ENCODE assay signal across 8 mouse cellular contexts in the genomic region with DNA sequence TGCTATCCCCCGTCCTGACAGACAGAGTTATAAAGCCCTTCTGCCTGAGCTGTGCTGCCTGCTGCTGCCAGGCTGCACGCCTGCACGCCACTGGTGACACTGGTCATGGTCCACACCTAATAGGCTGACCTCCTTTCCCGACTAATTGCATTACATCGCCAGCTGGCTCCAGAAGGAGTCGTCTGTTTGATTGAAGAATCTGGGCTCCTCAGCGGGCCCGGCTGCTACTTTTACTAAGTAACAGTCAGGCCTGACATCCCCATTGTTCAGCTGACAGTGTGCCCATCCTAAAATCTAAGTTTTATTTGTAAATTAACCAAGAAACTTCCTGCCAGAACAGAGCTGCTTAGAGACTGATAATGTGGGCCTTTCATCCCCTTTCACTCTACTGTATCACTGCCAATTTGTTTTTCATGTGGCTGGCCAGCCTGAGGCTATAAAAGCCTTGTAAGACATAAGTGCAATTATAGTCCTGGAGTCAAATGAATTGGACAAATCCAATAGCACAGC.
DNase-seq lines count a peak whose midpoint lies in the region; ATAC-seq and TF ChIP-seq lines count a peak whose summit lies in the region.

No protein-coding gene starts in this region.

- no peak overlapping the region for H3K27ac ChIP-seq in cerebellum, adult 2 months (ENCODE audit: insufficient read depth, low read length)
- H3K27ac ChIP-seq in midbrain, embryonic 14.5 days (replicated peaks; ENCODE audit: low read depth, low read length) = peak overlapping the region; percentile 66

- H3K36me3 ChIP-seq in midbrain, embryonic 14.5 days (ENCODE audit: control insufficient read depth, insufficient read depth, low read length) = no peaks in the 10 kb centered on the region

- DNase-seq in adrenal gland, adult (ENCODE audit: inconsistent age in 2 of 2, low spot score in 1 of 2) = peak; percentile 16 to 41
- no peak for DNase-seq in adrenal gland, adult 8-10 months
- peak; percentile 56 to 71 for DNase-seq in cerebellum, adult 2 months
- DNase-seq in forelimb bud, embryonic 11.5 days (ENCODE audit: low read depth, low spot score) = peak; percentile 50
- peak; percentile 35 to 51 for DNase-seq in layer of hippocampus, adult 18-20 months (ENCODE audit: low spot score in 2 of 2)
- DNase-seq in midbrain, embryonic 14.5 days = peak; percentile 81
- no peak for DNase-seq in ovary, postnatal 14 days (ENCODE audit: low spot score)
- DNase-seq in natural killer cell, adult 2 months (ENCODE audit: low spot score in 2 of 2) = no peak

- H3K9me3 ChIP-seq in midbrain, embryonic 14.5 days (ENCODE audit: control insufficient read depth, low read length) = no peaks in the 10 kb centered on the region

- no peak overlapping the region for H3K4me3 ChIP-seq in cerebellum, adult 2 months (replicated peaks; ENCODE audit: insufficient read depth, low read depth, low read length)
- no peak overlapping the region for H3K4me3 ChIP-seq in midbrain, embryonic 14.5 days (replicated peaks; ENCODE audit: low read depth, low read length)

- no peak overlapping the region for H3K9ac ChIP-seq in midbrain, embryonic 14.5 days (replicated peaks; ENCODE audit: low read length)

- H3K4me2 ChIP-seq in midbrain, embryonic 14.5 days (ENCODE audit: low read length) = no peak overlapping the region

- H3K27me3 ChIP-seq in cerebellum, adult 2 months (ENCODE audit: control insufficient read depth, insufficient read depth, low read length) = no peaks in the 10 kb centered on the region
- no peaks in the 10 kb centered on the region for H3K27me3 ChIP-seq in midbrain, embryonic 14.5 days (ENCODE audit: control insufficient read depth, insufficient read depth, low read length)

- ATAC-seq in midbrain, embryonic 14.5 days (ENCODE audit: low FRiP score, low TSS enrichment) = peak; percentile 93

- no peak for TF ChIP-seq POLR2A in cerebellum, adult 2 months (IDR thresholded peaks at IDR 0.05; ENCODE audit: borderline replicate concordance, insufficient read depth, low read length)

- H3K4me1 ChIP-seq in cerebellum, adult 2 months (ENCODE audit: control insufficient read depth, insufficient read depth, low read length) = peaks cover 5% of the 10 kb centered on the region
- peaks cover 31% of the 10 kb centered on the region for H3K4me1 ChIP-seq in midbrain, embryonic 14.5 days (ENCODE audit: control insufficient read depth, insufficient read depth, low read length)

- no peak for TF ChIP-seq CTCF in cerebellum, adult 2 months (IDR thresholded peaks at IDR 0.05; ENCODE audit: borderline replicate concordance, insufficient read depth, low read depth, low read length)

- WGBS in cerebellum, adult 2 months = 5% methylated on average over 8 of the region's 8 CpGs
- 2% methylated on average over 8 of the region's 8 CpGs for WGBS in midbrain, embryonic 14.5 days

Comparison
In these comparisons a context has a peak if more than half of its experiments do, and no peak if none do; other contexts are left out.
1. DNase-seq: peak in adrenal gland, adult (2 of 2), cerebellum, adult 2 months (2 of 2), forelimb bud, embryonic 11.5 days (single experiment), layer of hippocampus, adult 18-20 months (2 of 2) and midbrain, embryonic 14.5 days (single experiment); none in adrenal gland, adult 8-10 months (single experiment), ovary, postnatal 14 days (single experiment) and natural killer cell, adult 2 months (0 of 2).